Mouse (Mus musculus): ENCODE results near the gene Sort1. TPM values are rescaled to one million over a fixed set of nuclear protein-coding genes. Genes with fewer than 3 reads are reported as not detected.
"Not testable (repeated sequence)": the region's sequence is repeated elsewhere in the genome, so short reads cannot be mapped to it uniquely, and the experiment has no call there.

Gene Sort1
- 11.7 and 12.4 TPM in 2 replicates for polyA plus RNA-seq (2015; fragmentation: Nextera tagmentation; extraction: Ambion mirVana)

- Histone ChIP-seq H3K36me3 (ENCODE audit: insufficient read depth, low read length) (no peaks in the 10 kb centered on the region), H3K4me2 (ENCODE audit: low read length) (peak within 1 kb of the TSS; percentile 99), H3K9me3 (replicated peaks; ENCODE audit: low read length) (no peaks in the 10 kb centered on the region), H3K4me3 (replicated peaks; ENCODE audit: low read depth, low read length) (peak within 1 kb of the TSS; percentile 85), H3K9ac (ENCODE audit: low read depth, low read length) (peak within 1 kb of the TSS; percentile 79), H3K27ac (peak within 1 kb of the TSS; percentile 79), H3K27me3 (ENCODE audit: insufficient read depth, low read length) (no peaks in the 10 kb centered on the region), H3K4me1 (replicated peaks; ENCODE audit: insufficient read depth, low read length) (peaks cover 32% of the 10 kb centered on the region)
- WGBS, result under 1% methylated on average over 89 of the region's 109 CpGs
- ATAC-seq (replicated peaks; ENCODE audit: low FRiP score, low read depth) (peak; percentile 93), DNase-seq (ENCODE audit: low spot score) (peak; percentile 96)
- no peak for TF ChIP-seq CTCF (IDR thresholded peaks at IDR 0.05; ENCODE audit: low read depth)
These were observed at the start of gene Sort1 for GRCm38 (mm10) chr3:108283781-108284601. TSS of gene Sort1 (plus strand) at chr3:108284082.

- DNase-seq (ENCODE audit: low spot score); H3K4me2 ChIP-seq (ENCODE audit: low read length); ATAC-seq (replicated peaks; ENCODE audit: low FRiP score, low read depth); H3K4me1 ChIP-seq (replicated peaks; ENCODE audit: insufficient read depth, low read length); H3K4me3 ChIP-seq (replicated peaks; ENCODE audit: low read depth, low read length); H3K27ac ChIP-seq; H3K9me3 ChIP-seq (replicated peaks; ENCODE audit: low read length); H3K27me3 ChIP-seq (ENCODE audit: insufficient read depth, low read length); H3K36me3 ChIP-seq (ENCODE audit: insufficient read depth, low read length); H3K9ac ChIP-seq (ENCODE audit: low read depth, low read length): not testable (repeated sequence)
- 92% methylated on average over 4 of the region's 4 CpGs for WGBS
These were observed 46.3 kb upstream of the Sort1 start for GRCm38 (mm10) chr3:108237474-108238102.

GRCm38 (mm10) chr3:108241243-108241839, 42.5 kb upstream of the Sort1 start:
- no peaks in the 10 kb centered on the region for H3K36me3 ChIP-seq (ENCODE audit: insufficient read depth, low read length)
- no peak for TF ChIP-seq CTCF (IDR thresholded peaks at IDR 0.05; ENCODE audit: low read depth)
- 88% methylated on average over 3 of the region's 3 CpGs for WGBS
- no peaks in the 10 kb centered on the region for H3K27me3 ChIP-seq (ENCODE audit: insufficient read depth, low read length)
- H3K9me3 ChIP-seq (replicated peaks; ENCODE audit: low read length), result no peaks in the 10 kb centered on the region
- ATAC-seq (replicated peaks; ENCODE audit: low FRiP score, low read depth) (no peak), DNase-seq (ENCODE audit: low spot score) (no peak)
- no peaks in the 10 kb centered on the region for H3K4me1 ChIP-seq (replicated peaks; ENCODE audit: insufficient read depth, low read length)
- no peak overlapping the region for H3K4me3 ChIP-seq (replicated peaks; ENCODE audit: low read depth, low read length)
- H3K9ac ChIP-seq (ENCODE audit: low read depth, low read length), result no peak overlapping the region
- H3K4me2 ChIP-seq (ENCODE audit: low read length), result no peak overlapping the region
- no peak overlapping the region for H3K27ac ChIP-seq

GRCm38 (mm10) chr3:108246857-108247256, 37.0 kb upstream of the Sort1 start:
- no peak for TF ChIP-seq CTCF (IDR thresholded peaks at IDR 0.05; ENCODE audit: low read depth)
- no peak for ATAC-seq (replicated peaks; ENCODE audit: low FRiP score, low read depth)
- H3K9me3 ChIP-seq (replicated peaks; ENCODE audit: low read length), result no peaks in the 10 kb centered on the region
- no peak overlapping the region for H3K27ac ChIP-seq
- H3K4me2 ChIP-seq (ENCODE audit: low read length), result no peak overlapping the region
- WGBS, result 81% methylated on average over 2 of the region's 2 CpGs
- no peak for DNase-seq (ENCODE audit: low spot score)
- no peaks in the 10 kb centered on the region for H3K36me3 ChIP-seq (ENCODE audit: insufficient read depth, low read length)
- H3K4me3 ChIP-seq (replicated peaks; ENCODE audit: low read depth, low read length), result no peak overlapping the region
- H3K9ac ChIP-seq (ENCODE audit: low read depth, low read length), result no peak overlapping the region
- no peaks in the 10 kb centered on the region for H3K27me3 ChIP-seq (ENCODE audit: insufficient read depth, low read length)
- no peaks in the 10 kb centered on the region for H3K4me1 ChIP-seq (replicated peaks; ENCODE audit: insufficient read depth, low read length)

- H3K4me3 ChIP-seq (replicated peaks; ENCODE audit: low read depth, low read length), result peak within 1 kb of the TSS; percentile 90
- 0 out of 2 replicates have a peak within 1 kb of the TSS, but pooled peaks have one; percentile 36 for H3K27ac ChIP-seq
- 0 out of 2 replicates have a peak, but pooled peaks have one; percentile 12 for TF ChIP-seq CTCF (IDR thresholded peaks at IDR 0.05; ENCODE audit: low read depth)
- no peaks in the 10 kb centered on the region for H3K9me3 ChIP-seq (replicated peaks; ENCODE audit: low read length)
- peaks cover 6% of the 10 kb centered on the region for H3K4me1 ChIP-seq (replicated peaks; ENCODE audit: insufficient read depth, low read length)
- DNase-seq (ENCODE audit: low spot score) (peak; percentile 99), ATAC-seq (replicated peaks; ENCODE audit: low FRiP score, low read depth) (peak; percentile 98)
- peak within 1 kb of the TSS; percentile 86 for H3K9ac ChIP-seq (ENCODE audit: low read depth, low read length)
- H3K4me2 ChIP-seq (ENCODE audit: low read length), result peak within 1 kb of the TSS; percentile 91
- H3K36me3 ChIP-seq (ENCODE audit: insufficient read depth, low read length), result 0 out of 2 replicates have a peak, but pooled peaks cover 2% of the 10 kb centered on the region
- under 1% methylated on average over 79 of the region's 79 CpGs for WGBS
- no peaks in the 10 kb centered on the region for H3K27me3 ChIP-seq (ENCODE audit: insufficient read depth, low read length)
These were observed 26.9 kb upstream of the Sort1 start, which contains the start of gene Psma5 for GRCm38 (mm10) chr3:108256719-108257637. TSS of gene Psma5 (plus strand) at chr3:108256926.
